Mouse (Mus musculus): Measurements from ENCODE around the gene Eif6. TPM values are rescaled to one million over a fixed set of nuclear protein-coding genes. Genes with fewer than 3 reads are reported as not detected.

Eif6 gene
- polyA plus RNA-seq, 1 experiment, result 340 TPM

- H3K4me3 ChIP-seq (ENCODE audit: insufficient read depth, poor library complexity, severe bottlenecking), result no peak overlapping the region
- peaks cover 61% of the 10 kb centered on the region for H3K27me3 ChIP-seq (ENCODE audit: control insufficient read depth, insufficient read depth, insufficient read length)
- TF ChIP-seq USF1 (IDR thresholded peaks at IDR 0.05; ENCODE audit: low read depth) (no peak), MAX (IDR thresholded peaks at IDR 0.05) (no peak), CEBPB (IDR thresholded peaks at IDR 0.05; ENCODE audit: low read depth) (no peak), MYOG (IDR thresholded peaks at IDR 0.05; ENCODE audit: control insufficient read depth, extremely low read depth, insufficient read length) (no peak), MYOD1 (IDR thresholded peaks at IDR 0.05; ENCODE audit: control insufficient read depth, insufficient read length, low read depth) (no peak)
- H3ac ChIP-seq (ENCODE audit: control insufficient read depth, insufficient read length, low read depth), result peak overlapping the region; percentile 20
- H3K79me2 ChIP-seq (ENCODE audit: control insufficient read depth, insufficient read depth), result no peaks in the 10 kb centered on the region
- H3K79me3 ChIP-seq (ENCODE audit: low read depth), result no peaks in the 10 kb centered on the region
- no peaks in the 10 kb centered on the region for H3K36me3 ChIP-seq (ENCODE audit: control insufficient read depth, insufficient read depth)
Observed at GRCm38 (mm10) chr2:155775685-155776263, 51.0 kb downstream of the Eif6 start.

GRCm38 (mm10) chr2:155774927-155775684, 51.6 kb downstream of the Eif6 start, which contains the start of gene Mmp24:
Gene Mmp24, plus strand, starts transcription at chr2:155775342.
- TF ChIP-seq USF1 (IDR thresholded peaks at IDR 0.05; ENCODE audit: low read depth), result no peak
- TF ChIP-seq MYOG (IDR thresholded peaks at IDR 0.05; ENCODE audit: control insufficient read depth, extremely low read depth, insufficient read length), result no peak
- no peak for TF ChIP-seq CEBPB (IDR thresholded peaks at IDR 0.05; ENCODE audit: low read depth)
- TF ChIP-seq MYOD1 (IDR thresholded peaks at IDR 0.05; ENCODE audit: control insufficient read depth, insufficient read length, low read depth), result no peak
- TF ChIP-seq MAX (IDR thresholded peaks at IDR 0.05), result no peak
- no peak for TF ChIP-seq CTCF (IDR thresholded peaks at IDR 0.05; ENCODE audit: control insufficient read depth, insufficient read depth, insufficient read length)
- TF ChIP-seq FOSL1 (IDR thresholded peaks at IDR 0.05; ENCODE audit: insufficient read depth, low read length, poor library complexity, severe bottlenecking), result no peak
- Histone ChIP-seq H3K36me3 (ENCODE audit: control insufficient read depth, insufficient read depth) (no peaks in the 10 kb centered on the region), H3K79me2 (ENCODE audit: control insufficient read depth, insufficient read depth) (no peaks in the 10 kb centered on the region), H3ac (ENCODE audit: control insufficient read depth, insufficient read length, low read depth) (peak within 1 kb of the TSS; percentile 20), H3K27me3 (ENCODE audit: control insufficient read depth, insufficient read depth, insufficient read length) (peaks cover 60% of the 10 kb centered on the region), H3K79me3 (ENCODE audit: low read depth) (no peaks in the 10 kb centered on the region), H3K4me3 (ENCODE audit: insufficient read depth, poor library complexity, severe bottlenecking) (no peak within 1 kb of the TSS)

DNA sequence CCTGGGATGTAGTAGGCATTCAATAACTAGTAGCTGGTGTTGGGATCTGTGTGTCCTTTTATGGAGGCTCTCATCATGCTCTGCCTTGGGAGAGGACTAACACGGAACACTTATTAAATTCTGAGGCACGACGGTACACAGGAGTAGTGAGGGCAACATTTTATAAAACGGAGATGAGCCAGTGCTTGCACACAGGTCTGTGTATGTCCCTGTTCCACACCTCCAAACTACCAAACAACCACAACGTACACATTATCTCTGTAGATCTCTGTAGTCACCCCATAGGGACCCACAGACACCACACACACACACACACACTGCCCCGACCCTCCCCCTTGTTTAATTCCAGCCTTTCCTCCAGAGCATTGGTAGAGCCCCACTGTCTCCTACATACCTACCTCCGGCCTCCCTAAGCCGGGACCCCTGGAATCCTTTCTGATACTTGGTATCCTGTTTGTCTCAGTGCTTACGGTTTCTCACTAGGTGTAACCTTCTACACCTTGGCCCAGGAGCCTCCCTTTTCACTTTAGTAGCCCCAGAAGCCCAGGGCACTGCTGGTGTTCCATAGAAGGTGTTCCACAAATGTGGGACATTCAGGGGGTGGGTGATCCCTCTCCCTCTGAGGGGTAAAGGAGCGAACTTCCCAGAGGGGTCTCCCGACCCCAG, 52.3 kb downstream of the Eif6 start:
- TF ChIP-seq MAX (IDR thresholded peaks at IDR 0.05) (no peak), USF1 (IDR thresholded peaks at IDR 0.05; ENCODE audit: low read depth) (no peak), MYOG (IDR thresholded peaks at IDR 0.05; ENCODE audit: control insufficient read depth, extremely low read depth, insufficient read length) (no peak), CEBPB (IDR thresholded peaks at IDR 0.05; ENCODE audit: low read depth) (no peak), MYOD1 (IDR thresholded peaks at IDR 0.05; ENCODE audit: control insufficient read depth, insufficient read length, low read depth) (no peak), FOSL1 (IDR thresholded peaks at IDR 0.05; ENCODE audit: insufficient read depth, low read length, poor library complexity, severe bottlenecking) (no peak)
- H3ac ChIP-seq (ENCODE audit: control insufficient read depth, insufficient read length, low read depth), result no peak overlapping the region
- no peak overlapping the region for H3K4me3 ChIP-seq (ENCODE audit: insufficient read depth, poor library complexity, severe bottlenecking)
- no peaks in the 10 kb centered on the region for H3K36me3 ChIP-seq (ENCODE audit: control insufficient read depth, insufficient read depth)
- no peaks in the 10 kb centered on the region for H3K79me3 ChIP-seq (ENCODE audit: low read depth)
- no peaks in the 10 kb centered on the region for H3K79me2 ChIP-seq (ENCODE audit: control insufficient read depth, insufficient read depth)
- H3K27me3 ChIP-seq (ENCODE audit: control insufficient read depth, insufficient read depth, insufficient read length), result peaks cover 60% of the 10 kb centered on the region

GRCm38 (mm10) chr2:155773664-155774063, 53.1 kb downstream of the Eif6 start:
- no peak overlapping the region for H3ac ChIP-seq (ENCODE audit: control insufficient read depth, insufficient read length, low read depth)
- peaks cover 55% of the 10 kb centered on the region for H3K27me3 ChIP-seq (ENCODE audit: control insufficient read depth, insufficient read depth, insufficient read length)

More at GRCm38 (mm10) chr2:155773664-155774063, 53.1 kb downstream of the Eif6 start:
- no peaks in the 10 kb centered on the region for H3K79me3 ChIP-seq (ENCODE audit: low read depth)
- TF ChIP-seq MAX (IDR thresholded peaks at IDR 0.05), result no peak
- no peak for TF ChIP-seq CTCF (IDR thresholded peaks at IDR 0.05; ENCODE audit: control insufficient read depth, insufficient read depth, insufficient read length)
- no peak for TF ChIP-seq MYOD1 (IDR thresholded peaks at IDR 0.05; ENCODE audit: control insufficient read depth, insufficient read length, low read depth)
- no peak for TF ChIP-seq MYOG (IDR thresholded peaks at IDR 0.05; ENCODE audit: control insufficient read depth, extremely low read depth, insufficient read length)
- TF ChIP-seq USF1 (IDR thresholded peaks at IDR 0.05; ENCODE audit: low read depth), result no peak
- TF ChIP-seq FOSL1 (IDR thresholded peaks at IDR 0.05; ENCODE audit: insufficient read depth, low read length, poor library complexity, severe bottlenecking), result no peak
- TF ChIP-seq CEBPB (IDR thresholded peaks at IDR 0.05; ENCODE audit: low read depth), result no peak
- no peak overlapping the region for H3K4me3 ChIP-seq (ENCODE audit: insufficient read depth, poor library complexity, severe bottlenecking)
- no peaks in the 10 kb centered on the region for H3K79me2 ChIP-seq (ENCODE audit: control insufficient read depth, insufficient read depth)
- H3K36me3 ChIP-seq (ENCODE audit: control insufficient read depth, insufficient read depth), result no peaks in the 10 kb centered on the region

Other genes starting within 250 kb of the Eif6 start
- gene Gss, start 234.1 kb downstream of the Eif6 start, polyA plus RNA-seq (2012; fragmentation: generic; extraction: Trizol), result 39.4 TPM
- gene Myh7b, start 215.7 kb downstream of the Eif6 start, polyA plus RNA-seq (2012; fragmentation: generic; extraction: Trizol), result 0.09 TPM
- 70.5 TPM for gene Trpc4ap, start 134.5 kb downstream of the Eif6 start, polyA plus RNA-seq (2012; fragmentation: generic; extraction: Trizol)
- 19.0 TPM for gene Edem2, start 97.5 kb downstream of the Eif6 start, polyA plus RNA-seq (2012; fragmentation: generic; extraction: Trizol)
- not detected for gene Gm17581, start 91.1 kb downstream of the Eif6 start, polyA plus RNA-seq (2012; fragmentation: generic; extraction: Trizol)
- gene Procr, start 75.8 kb downstream of the Eif6 start, polyA plus RNA-seq (2012; fragmentation: generic; extraction: Trizol), result 4.4 TPM
- gene Mmp24, start 51.6 kb downstream of the Eif6 start, polyA plus RNA-seq (2012; fragmentation: generic; extraction: Trizol), result 0.04 TPM
- 32.9 TPM for gene BC029722, start 7.5 kb downstream of the Eif6 start, polyA plus RNA-seq (2012; fragmentation: generic; extraction: Trizol)
- 0.02 TPM for gene Fam83c, start 7.9 kb upstream of the Eif6 start, polyA plus RNA-seq (2012; fragmentation: generic; extraction: Trizol)
- 47.6 TPM for gene Uqcc1, start 103.4 kb upstream of the Eif6 start, polyA plus RNA-seq (2012; fragmentation: generic; extraction: Trizol)
- gene Gm15557, start 113.8 kb upstream of the Eif6 start, polyA plus RNA-seq (2012; fragmentation: generic; extraction: Trizol), result not detected
- gene Gdf5, start 118.4 kb upstream of the Eif6 start, polyA plus RNA-seq (2012; fragmentation: generic; extraction: Trizol), result not detected
- gene Cep250, start 129.5 kb upstream of the Eif6 start, polyA plus RNA-seq (2012; fragmentation: generic; extraction: Trizol), result 24.1 TPM
- 0.09 TPM for gene 6430550D23Rik, start 181.1 kb upstream of the Eif6 start, polyA plus RNA-seq (2012; fragmentation: generic; extraction: Trizol)
- gene Ergic3, start 181.1 kb upstream of the Eif6 start, polyA plus RNA-seq (2012; fragmentation: generic; extraction: Trizol), result 230 TPM
- not detected for gene Fer1l4, start 226.0 kb upstream of the Eif6 start, polyA plus RNA-seq (2012; fragmentation: generic; extraction: Trizol)
- 2.3 TPM for gene Spag4, start 238.2 kb upstream of the Eif6 start, polyA plus RNA-seq (2012; fragmentation: generic; extraction: Trizol)